Mouse (Mus musculus): ENCODE results near the gene Kif26a.

Gene Kif26a

DNA sequence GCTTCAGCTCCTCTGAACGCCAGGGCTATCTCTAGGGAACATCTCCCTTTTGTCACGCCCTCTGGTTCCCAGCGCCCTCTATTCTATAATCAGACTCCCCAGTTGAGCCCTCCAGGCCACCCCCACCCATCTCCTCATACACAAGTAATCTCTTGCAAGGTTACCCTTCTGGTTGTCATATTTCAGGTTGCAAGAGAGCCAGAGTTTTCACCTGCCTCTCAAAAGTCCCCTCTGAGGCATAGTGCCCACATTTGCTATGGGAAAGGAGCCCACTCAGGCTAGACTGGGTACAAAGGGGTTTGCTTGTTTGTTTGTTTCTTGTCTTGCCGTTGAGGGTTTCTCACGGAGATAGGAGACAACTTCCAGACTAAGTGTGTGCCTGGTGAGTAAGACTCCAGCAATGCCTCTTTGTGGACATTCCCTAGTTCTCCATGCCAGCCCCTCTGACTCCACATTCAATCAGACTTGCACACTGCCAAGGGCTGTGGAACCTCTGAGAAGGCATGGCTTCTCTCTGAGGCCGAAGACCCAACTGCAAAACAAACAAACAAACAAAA, 16.6 kb upstream of the Kif26a start:
- intact Hi-C loops (cut with DNase I) = no loop called here

DNA sequence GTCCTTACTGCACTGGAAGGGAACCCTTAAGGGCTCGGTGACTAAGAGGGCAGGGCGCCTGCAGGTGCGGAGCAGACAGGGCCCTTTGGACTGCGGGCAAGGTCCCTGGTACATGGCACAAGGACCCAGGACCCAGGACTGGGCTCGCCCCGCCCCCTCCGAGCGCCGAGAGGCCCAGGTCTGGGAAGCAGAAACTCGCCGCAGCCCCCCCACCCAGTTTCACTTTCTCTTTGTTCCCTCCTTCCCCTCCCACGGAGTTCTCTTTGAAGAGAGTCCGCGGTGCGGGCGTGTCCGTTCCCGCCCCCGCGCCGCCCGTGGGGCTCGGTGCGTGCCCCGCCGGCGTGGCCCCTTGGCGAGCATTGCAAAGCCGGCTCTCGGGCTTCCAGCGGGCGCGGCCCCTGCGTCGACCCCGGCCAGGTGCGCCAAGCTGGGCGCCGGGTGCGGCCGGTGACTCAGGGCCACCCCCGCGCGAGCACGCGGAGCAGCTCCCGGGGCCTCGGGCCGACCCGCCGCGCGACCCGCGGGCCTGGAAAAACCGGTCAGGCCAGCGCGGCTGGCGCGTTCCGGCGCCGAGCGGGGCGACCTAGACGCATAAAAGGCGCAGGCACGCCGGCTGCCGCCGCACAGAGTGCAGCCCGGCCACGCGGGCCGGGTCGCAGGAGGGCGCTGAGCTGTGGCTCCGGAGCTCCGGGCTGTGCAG, 15.7 kb upstream of the Kif26a start:
- intact Hi-C loops (cut with DNase I) = no loop called here

- intact Hi-C loops (cut with DNase I) = no loop called here
These were observed 15.1 kb upstream of the Kif26a start for GRCm38 (mm10) chr12:112130957-112131356.

GRCm38 (mm10) chr12:112140231-112140630, 5.8 kb upstream of the Kif26a start:
- intact Hi-C loops (cut with DNase I) = loop anchor here (1.0 to 5.0 kb wide), 2 partner anchors 27 to 312 kb away; no protein-coding TSS in a partner anchor

DNA sequence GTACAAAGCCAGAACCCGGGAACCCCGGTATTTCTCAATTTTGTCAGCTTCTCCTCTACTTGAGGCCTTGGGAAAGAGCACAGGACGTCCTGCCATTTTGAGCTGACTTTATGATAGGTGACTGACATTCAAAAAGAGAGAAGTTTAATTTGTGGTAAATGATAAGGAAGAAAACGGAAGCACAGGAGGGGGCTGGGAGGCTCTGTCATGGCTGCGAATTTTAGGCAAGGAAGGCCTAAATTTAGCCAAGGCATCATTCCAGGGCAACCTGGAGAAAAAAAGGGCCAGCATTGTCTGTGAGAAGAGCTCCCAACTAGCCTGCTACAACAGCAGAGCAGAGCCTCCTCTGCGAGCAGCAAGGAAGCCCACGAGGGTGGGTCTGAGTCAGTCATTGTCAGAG, 5.3 kb upstream of the Kif26a start:
- intact Hi-C loops (cut with DNase I) = loop anchor here (1.0 to 5.0 kb wide), 2 partner anchors 27 to 312 kb away; no protein-coding TSS in a partner anchor

DNA sequence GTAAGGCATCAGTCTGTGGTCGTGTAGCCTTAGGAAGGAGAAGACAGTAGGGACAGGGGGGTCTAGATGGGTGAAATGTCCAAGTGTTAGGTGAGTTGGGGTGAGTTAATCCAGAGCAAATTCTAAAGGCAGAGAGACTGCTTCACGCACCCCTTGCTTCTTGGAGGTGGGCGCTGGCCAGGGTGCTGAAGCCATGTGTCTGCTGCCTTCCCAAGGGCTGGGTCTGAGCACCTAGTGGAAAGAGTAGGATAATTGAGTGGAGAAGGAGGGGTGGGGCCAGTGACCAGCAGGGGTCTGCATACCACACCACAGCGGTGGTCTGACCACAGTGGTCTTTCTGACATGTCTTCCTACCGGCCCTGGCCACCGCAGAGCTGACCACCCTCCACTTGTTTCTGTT, 4.7 kb upstream of the Kif26a start:
- intact Hi-C loops (cut with DNase I) = loop anchor here (5.0 kb wide), 1 partner anchor 311 kb away; no protein-coding TSS in a partner anchor

GRCm38 (mm10) chr12:112143116-112143832, 2.7 kb upstream of the Kif26a start:
- intact Hi-C loops (cut with DNase I) = loop anchor here (5.0 kb wide), 1 partner anchor 309 kb away; no protein-coding TSS in a partner anchor

GRCm38 (mm10) chr12:112143833-112144201, 2.2 kb upstream of the Kif26a start:
- intact Hi-C loops (cut with DNase I) = loop anchor here (5.0 kb wide), 1 partner anchor 308 kb away; no protein-coding TSS in a partner anchor

GRCm38 (mm10) chr12:112144377-112145115, 1.5 kb upstream of the Kif26a start:
- intact Hi-C loops (cut with DNase I) = loop anchor here (1.0 to 5.0 kb wide), 3 partner anchors 308 to 399 kb away; no protein-coding TSS in a partner anchor

DNA sequence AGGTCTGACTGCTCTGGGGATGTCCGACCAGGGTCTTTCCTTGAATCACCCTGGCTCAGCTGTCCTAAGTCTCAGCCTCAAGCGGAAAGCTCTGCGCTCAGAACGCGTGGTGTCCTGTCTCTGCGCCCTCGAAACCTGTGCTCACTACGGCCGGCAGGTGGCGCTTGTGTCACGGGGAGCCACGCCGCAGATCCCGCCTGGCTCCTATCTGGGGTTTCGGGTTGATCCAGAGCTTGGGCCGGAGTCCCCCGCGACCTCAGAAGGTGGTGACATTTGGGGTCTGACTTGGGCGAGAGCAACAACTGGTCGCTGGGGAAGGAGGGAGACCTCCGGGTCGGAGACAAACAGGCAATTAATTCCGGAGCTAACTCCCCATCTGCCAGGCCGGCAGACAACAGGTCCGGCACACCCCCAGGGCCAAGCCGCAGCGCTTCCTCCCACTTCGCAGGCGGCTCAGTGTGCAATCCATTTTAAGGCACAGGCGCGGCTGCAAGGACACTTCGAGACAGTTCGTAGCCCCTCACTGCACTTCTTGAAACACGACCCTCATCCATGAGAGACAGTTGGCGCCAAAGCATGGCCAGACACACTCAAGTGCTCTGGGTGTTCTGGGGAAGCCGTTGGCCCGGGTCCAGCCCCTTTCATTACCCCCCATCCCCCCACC, 665 bp upstream of the Kif26a start:
- intact Hi-C loops (cut with DNase I) = loop anchor here (1.0 kb wide), 2 partner anchors 328 to 398 kb away; no protein-coding TSS in a partner anchor

- intact Hi-C loops (cut with DNase I) = no loop called here
These were observed 1.4 kb downstream of the Kif26a start for GRCm38 (mm10) chr12:112147365-112147764.

- intact Hi-C loops (cut with DNase I) = no loop called here
These were observed 4.0 kb downstream of the Kif26a start for GRCm38 (mm10) chr12:112150011-112150410.

GRCm38 (mm10) chr12:112151244-112151979, 5.4 kb downstream of the Kif26a start:
- intact Hi-C loops (cut with DNase I) = no loop called here

GRCm38 (mm10) chr12:112151980-112152362, 6.0 kb downstream of the Kif26a start:
- intact Hi-C loops (cut with DNase I) = no loop called here

DNA sequence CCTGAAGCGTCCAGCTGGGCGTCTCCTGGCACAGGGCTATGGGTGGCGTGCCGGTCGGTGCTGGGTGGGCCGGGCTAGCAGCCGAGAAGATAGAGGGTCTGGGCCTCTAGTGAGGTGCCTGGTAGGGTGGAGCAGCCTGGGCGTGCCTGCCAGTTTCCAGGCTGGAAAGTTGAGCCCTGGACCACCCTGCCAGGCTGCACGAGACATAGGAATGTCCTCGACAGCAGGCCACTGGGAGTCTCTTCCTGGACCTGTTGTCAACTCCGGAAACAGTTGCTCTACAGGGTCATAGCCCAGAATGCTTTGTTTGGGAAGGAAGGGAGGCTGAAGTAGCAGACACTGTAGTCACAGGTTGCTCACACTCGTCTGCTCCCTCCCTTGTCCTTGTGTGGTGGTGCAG, 7.6 kb downstream of the Kif26a start:
- intact Hi-C loops (cut with DNase I) = no loop called here

- intact Hi-C loops (cut with DNase I) = no loop called here
These were observed 8.5 kb downstream of the Kif26a start for GRCm38 (mm10) chr12:112154476-112154875.

DNA sequence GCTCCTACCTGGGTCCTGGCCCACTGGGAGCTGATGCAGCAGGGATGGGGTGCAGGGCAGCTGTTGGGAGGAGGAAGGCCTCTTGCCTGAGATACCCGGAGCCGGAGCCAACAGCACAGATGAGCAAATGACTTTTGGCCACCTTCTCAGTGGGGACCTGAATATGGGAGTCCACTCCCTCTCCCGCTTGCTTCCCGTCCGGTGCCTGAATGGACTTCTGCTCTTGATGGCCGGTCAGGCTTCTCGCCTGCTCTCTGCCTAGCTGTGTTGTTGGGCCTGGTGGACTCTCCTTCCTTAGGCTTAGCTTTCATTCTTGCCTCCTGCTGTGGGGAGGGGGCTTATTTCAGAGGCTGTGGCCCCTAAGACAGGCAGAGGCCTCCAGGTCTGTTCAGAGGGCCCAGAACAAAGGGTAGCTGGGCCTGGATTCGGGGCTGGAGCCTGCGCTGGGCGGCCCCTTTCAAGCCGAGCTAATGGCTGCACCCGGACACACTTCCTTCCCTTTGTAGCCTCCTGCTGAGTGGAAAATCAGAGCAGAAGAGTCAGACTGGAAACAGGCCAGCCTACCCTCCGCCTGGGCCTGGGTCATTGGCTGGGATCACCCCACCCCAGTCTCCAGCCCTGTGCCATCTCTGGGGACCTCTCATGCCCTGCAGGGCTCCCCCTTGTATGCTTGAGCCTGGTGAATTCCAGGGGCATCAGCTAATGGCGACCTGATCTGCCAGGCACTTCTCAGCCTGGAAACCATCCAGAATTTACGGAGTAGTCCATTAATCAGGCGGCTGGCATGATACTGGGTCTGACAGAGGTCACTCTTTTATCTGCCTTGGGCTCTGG, 9.4 kb downstream of the Kif26a start:
- intact Hi-C loops (cut with DNase I) = no loop called here

GRCm38 (mm10) chr12:112156804-112157203, 10.8 kb downstream of the Kif26a start:
- intact Hi-C loops (cut with DNase I) = no loop called here

GRCm38 (mm10) chr12:112158246-112158645, 12.2 kb downstream of the Kif26a start:
- intact Hi-C loops (cut with DNase I) = no loop called here

Data from adrenal gland (tissue).